Mouse (Mus musculus) CH12.LX (cell line): ENCODE measurements around the gene Pabpn1. TPM values are rescaled to one million over a fixed set of nuclear protein-coding genes. Genes with fewer than 3 reads are reported as not detected.

ENCODE experiments used
- DNase-seq: peaks from one replicate; pipeline ENCODE4 v3.0.0-alpha.2; 2013; ENCODE audit errors: extremely low read depth
- H3K27ac ChIP-seq: 2 replicates; pipeline ENCODE4 v1.5.1; 2012; ENCODE audit warnings: low read depth, mild to moderate bottlenecking, control low read depth, moderate library complexity; ENCODE audit not compliant: insufficient read depth
- H3K27me3 ChIP-seq: replicated peaks from 2 replicates; pipeline ENCODE3; 2012; ENCODE audit warnings: inconsistent platforms
- H3K36me3 ChIP-seq, 2 experiments: replicated peaks in 1 of 2; 2 replicates each; pipeline versions ENCODE3 to v1.6.1; 2012; ENCODE audit warnings: inconsistent platforms in 1 of 2, low read length in 1 of 2, mild to moderate bottlenecking in 1 of 2, mixed read lengths in 1 of 2, moderate library complexity in 1 of 2; ENCODE audit not compliant: control insufficient read depth in 1 of 2, insufficient read depth in 1 of 2
- H3K4me1 ChIP-seq, 2 experiments: 2 replicates each; pipeline ENCODE4 v1.6.1; 2012; ENCODE audit warnings: inconsistent platforms in 1 of 2, moderate library complexity in 1 of 2; ENCODE audit not compliant: insufficient read depth in 2 of 2, control insufficient read depth in 1 of 2
- H3K4me2 ChIP-seq: 2 replicates; pipeline ENCODE4 v1.6.1; 2012; ENCODE audit warnings: low read depth, mild to moderate bottlenecking, control low read depth; ENCODE audit not compliant: poor library complexity, insufficient read depth, severe bottlenecking
- H3K4me3 ChIP-seq, 3 experiments: fragments of 150-350 bp in 1 of 3; sonication (generic) in 1 of 3; replicated peaks in 1 of 3; 2 replicates each; pipeline versions ENCODE3 to v1.5.1; 2011 to 2012; ENCODE audit warnings: low read depth in 2 of 3, low read length in 2 of 3, mild to moderate bottlenecking in 2 of 3, moderate library complexity in 2 of 3, control low read depth in 1 of 3, improper control_type of control experiment in 1 of 3, inconsistent platforms in 1 of 3, mixed read lengths in 1 of 3; ENCODE audit not compliant: poor library complexity in 1 of 3
- H3K79me2 ChIP-seq: replicated peaks from 2 replicates; pipeline ENCODE4 v1.6.1; 2012; ENCODE audit warnings: mild to moderate bottlenecking, moderate library complexity; ENCODE audit not compliant: control insufficient read depth, poor library complexity, insufficient read depth, severe bottlenecking; ENCODE audit errors: extremely low read depth
- H3K9ac ChIP-seq: 2 replicates; pipeline ENCODE4 v1.6.1; 2012; ENCODE audit warnings: low read depth, mild to moderate bottlenecking, control low read depth, moderate library complexity; ENCODE audit not compliant: insufficient read depth
- H3K9me3 ChIP-seq: replicated peaks from 2 replicates; pipeline ENCODE3; 2012; ENCODE audit warnings: low read length, inconsistent platforms, mixed read lengths
- BHLHE40 ChIP-seq: IDR thresholded peaks from 2 replicates; pipeline ENCODE4 v1.6.1; 2011; ENCODE audit warnings: mild to moderate bottlenecking, low read depth, low read length, improper control_type of control experiment
- CTCF ChIP-seq, 2 experiments: IDR thresholded peaks in 1 of 2; conservative IDR thresholded peaks in 1 of 2; 2 replicates each; pipeline ENCODE4 v1.5.1; 2011 to 2012; ENCODE audit warnings: low read depth in 2 of 2, low read length in 2 of 2, improper control_type of control experiment in 1 of 2, inconsistent platforms in 1 of 2, mild to moderate bottlenecking in 1 of 2, moderate library complexity in 1 of 2
- ETS1 ChIP-seq: conservative IDR thresholded peaks from 2 replicates; pipeline ENCODE4 v1.6.1; 2012; ENCODE audit warnings: low read depth, mild to moderate bottlenecking, inconsistent platforms, low read length, improper control_type of control experiment, moderate library complexity
- IRF4 ChIP-seq: IDR thresholded peaks from 2 replicates; pipeline ENCODE4 v1.6.1; 2014; ENCODE audit warnings: low read depth, mild to moderate bottlenecking, inconsistent platforms, low read length, improper control_type of control experiment
- MAZ ChIP-seq: IDR thresholded peaks from 2 replicates; pipeline ENCODE4 v1.6.1; 2012; ENCODE audit warnings: low read depth, mild to moderate bottlenecking, inconsistent platforms, low read length, improper control_type of control experiment, moderate library complexity
- MXI1 ChIP-seq: IDR thresholded peaks from 2 replicates; pipeline ENCODE4 v1.6.1; 2011; ENCODE audit warnings: mild to moderate bottlenecking, low read depth, low read length, improper control_type of control experiment
- MYC ChIP-seq: IDR thresholded peaks from 2 replicates; pipeline ENCODE4 v1.6.1; 2011; ENCODE audit warnings: low read depth, mild to moderate bottlenecking, improper control_type of control experiment, low read length
- NRF1 ChIP-seq: IDR thresholded peaks from 2 replicates; pipeline ENCODE4 v1.6.1; 2014; ENCODE audit warnings: low read depth, mild to moderate bottlenecking, inconsistent platforms, low read length, improper control_type of control experiment, moderate library complexity
- PAX5 ChIP-seq: IDR thresholded peaks from 2 replicates; pipeline ENCODE4 v1.6.1; 2012; ENCODE audit warnings: low read length, inconsistent platforms, mixed read lengths
- POLR2AphosphoS2 ChIP-seq: IDR thresholded peaks from 2 replicates; pipeline ENCODE4 v1.6.1; 2011; ENCODE audit warnings: low read depth, low read length, improper control_type of control experiment
- RCOR1 ChIP-seq: conservative IDR thresholded peaks from 2 replicates; pipeline ENCODE4 v1.6.1; 2012; ENCODE audit warnings: low read depth, mild to moderate bottlenecking, inconsistent platforms, low read length, improper control_type of control experiment
- SIN3A ChIP-seq: IDR thresholded peaks from 2 replicates; pipeline ENCODE4 v1.6.1; 2012; ENCODE audit warnings: low read length, improper control_type of control experiment, inconsistent platforms
- SMC3 ChIP-seq: IDR thresholded peaks from 2 replicates; pipeline ENCODE4 v1.6.1; 2011; ENCODE audit warnings: low read depth, low read length, improper control_type of control experiment
- TCF12 ChIP-seq: IDR thresholded peaks from 2 replicates; pipeline ENCODE4 v1.6.1; 2014; ENCODE audit warnings: low read depth, mild to moderate bottlenecking, inconsistent platforms, low read length, improper control_type of control experiment
- UBTF ChIP-seq: IDR thresholded peaks from 2 replicates; pipeline ENCODE4 v1.6.1; 2012; ENCODE audit warnings: low read depth, mild to moderate bottlenecking, inconsistent platforms, low read length, improper control_type of control experiment, moderate library complexity
- USF1 ChIP-seq: IDR thresholded peaks from 2 replicates; pipeline ENCODE4 v1.6.1; 2014; ENCODE audit warnings: low read depth, mild to moderate bottlenecking, inconsistent platforms, low read length, improper control_type of control experiment
- ZC3H11A ChIP-seq: IDR thresholded peaks from 2 replicates; pipeline ENCODE4 v1.6.1; 2012; ENCODE audit warnings: low read depth, mild to moderate bottlenecking, inconsistent platforms, low read length, improper control_type of control experiment
- ZKSCAN1 ChIP-seq: IDR thresholded peaks from 2 replicates; pipeline ENCODE4 v1.6.1; 2012; ENCODE audit warnings: low read depth, inconsistent platforms, low read length, improper control_type of control experiment, borderline replicate concordance
- ZMIZ1 ChIP-seq: IDR thresholded peaks from 2 replicates; pipeline ENCODE4 v1.6.1; 2012; ENCODE audit warnings: low read depth, mild to moderate bottlenecking, inconsistent platforms, low read length, improper control_type of control experiment
- ZNF384 ChIP-seq: IDR thresholded peaks from 2 replicates; pipeline ENCODE4 v1.6.1; 2012; ENCODE audit warnings: low read depth, low read length, improper control_type of control experiment, inconsistent platforms
- dilution Hi-C: fragments of 300-500 bp; cut with MboI; formaldehyde crosslinking; loops from 2 replicates; pipeline ENCODE4 v1.14.3; 2020; ENCODE audit warnings: low sequenced_read_pairs; ENCODE audit not compliant: extremely low pct_unique_long_range_greater_than_20kb, extremely low pct_ligation_motif_present
- in situ Hi-C: fragments of 300-500 bp; cut with MboI; formaldehyde crosslinking; loops from 3 replicates; pipeline ENCODE4 v1.14.3; 2019; ENCODE audit warnings: low sequenced_read_pairs, low pct_ligation_motif_present, low pct_unique_long_range_greater_than_20kb, mixed read lengths
- polyA plus RNA-seq: library from polyadenylated mRNA; unstranded; fragments of >175 nt; gene quantifications from 2 replicates; pipeline ENCODE4 v1.2.1, GENCODE M21; 2012; ENCODE audit warnings: low read depth; ENCODE audit not compliant: insufficient read length
- total RNA-seq, 2 experiments: library from RNA; depleted of rRNA; stranded (reverse); fragments of 300-350 nt in 1 of 2; fragments of >200 nt in 1 of 2; gene quantifications; 2 replicates each; pipeline ENCODE4 v1.2.3; 2012 to 2014

Pabpn1 gene
- total and polyA plus RNA-seq, 3 experiments: 56.8 to 275 (median 88.0) TPM

GRCm38 (mm10) chr14:54900383-54900782, 8.1 kb downstream of the Pabpn1 start:
- no peak overlapping the region for H3K4me3 ChIP-seq
- peaks cover 11% of the 10 kb centered on the region for H3K79me2 ChIP-seq
- no peak for TF ChIP-seq ZC3H11A
- TF ChIP-seq CTCF (conservative IDR thresholded peaks at IDR 0.05 in 1 of 2, IDR thresholded peaks at IDR 0.05 in 1 of 2; ENCODE audit: low read depth in 2 of 2, low read length in 2 of 2): peak in 1 of 2 experiments; percentile 81; a peak in 2 of 4 replicates
- peaks cover 0 to 33% of the 10 kb centered on the region in 2 experiments; a peak in 2 of 4 replicates for H3K4me1 ChIP-seq
- H3K9ac ChIP-seq: no peak overlapping the region
- in situ Hi-C loops: loop anchor here (5.0 kb wide), 2 partner anchors 37 to 112 kb away; partner anchors contain the start of gene Cmtm5
- H3K36me3 ChIP-seq: peaks cover 26 to 40% of the 10 kb centered on the region in 2 experiments
- no peak overlapping the region for H3K4me2 ChIP-seq
- DNase-seq: peak; percentile 82
- no peaks in the 10 kb centered on the region for H3K27me3 ChIP-seq
- H3K27ac ChIP-seq: no peak overlapping the region
- dilution Hi-C loops: no loop called here
- no peaks in the 10 kb centered on the region for H3K9me3 ChIP-seq

DNA sequence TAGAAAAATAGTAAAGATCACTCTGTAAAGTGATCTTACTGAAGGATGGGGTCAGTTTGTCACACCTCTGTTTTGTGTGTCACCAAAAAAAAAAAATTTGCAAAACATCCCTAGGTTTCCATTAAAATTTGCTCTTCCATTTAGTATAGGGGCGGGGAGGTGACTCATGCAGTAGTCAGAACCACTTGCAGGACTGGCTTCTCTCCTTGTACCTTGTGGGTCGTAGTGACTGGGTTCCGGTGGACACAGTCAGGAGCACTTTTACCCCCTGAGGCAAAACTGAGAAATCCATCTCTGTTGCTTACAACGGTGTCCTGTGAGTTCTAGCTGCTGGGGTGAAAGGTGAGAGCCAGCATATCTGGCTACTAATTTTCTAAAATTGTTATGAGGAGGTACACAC, 11.3 kb downstream of the Pabpn1 start:
- Histone ChIP-seq H3K4me3 (no peak overlapping the region), H3K9me3 (no peaks in the 10 kb centered on the region), H3K27me3 (peaks cover 2% of the 10 kb centered on the region), H3K4me2 (no peak overlapping the region), H3K27ac (no peak overlapping the region), H3K36me3 (peaks cover 0 to 9% of the 10 kb centered on the region in 2 experiments), H3K79me2 (no peaks in the 10 kb centered on the region), H3K9ac (no peak overlapping the region), H3K4me1 (peaks cover 0 to 10% of the 10 kb centered on the region in 2 experiments; a peak in 2 of 4 replicates)
- DNase-seq: no peak
- in situ Hi-C loops: loop anchor here (5.0 kb wide), 2 partner anchors 34 to 109 kb away; partner anchors contain the start of gene Cmtm5
- no peak for TF ChIP-seq USF1
- TF ChIP-seq ZC3H11A: no peak
- TF ChIP-seq ZKSCAN1: no peak
- no peak for TF ChIP-seq MXI1
- no peak for TF ChIP-seq MYC
- no peak for TF ChIP-seq IRF4
- no peak for TF ChIP-seq SIN3A
- TF ChIP-seq ZNF384: no peak
- TF ChIP-seq CTCF (conservative IDR thresholded peaks at IDR 0.05 in 1 of 2, IDR thresholded peaks at IDR 0.05 in 1 of 2; ENCODE audit: low read depth in 2 of 2, low read length in 2 of 2): no peak
- no peak for TF ChIP-seq BHLHE40
- no peak for TF ChIP-seq NRF1
- TF ChIP-seq SMC3: no peak
- no peak for TF ChIP-seq RCOR1
- TF ChIP-seq ETS1: no peak
- no peak for TF ChIP-seq MAZ
- TF ChIP-seq TCF12: no peak
- TF ChIP-seq ZMIZ1: no peak
- TF ChIP-seq UBTF: no peak
- TF ChIP-seq POLR2AphosphoS2: no peak
- no peak for TF ChIP-seq PAX5
- dilution Hi-C loops: no loop called here
